In the genomic region with DNA sequence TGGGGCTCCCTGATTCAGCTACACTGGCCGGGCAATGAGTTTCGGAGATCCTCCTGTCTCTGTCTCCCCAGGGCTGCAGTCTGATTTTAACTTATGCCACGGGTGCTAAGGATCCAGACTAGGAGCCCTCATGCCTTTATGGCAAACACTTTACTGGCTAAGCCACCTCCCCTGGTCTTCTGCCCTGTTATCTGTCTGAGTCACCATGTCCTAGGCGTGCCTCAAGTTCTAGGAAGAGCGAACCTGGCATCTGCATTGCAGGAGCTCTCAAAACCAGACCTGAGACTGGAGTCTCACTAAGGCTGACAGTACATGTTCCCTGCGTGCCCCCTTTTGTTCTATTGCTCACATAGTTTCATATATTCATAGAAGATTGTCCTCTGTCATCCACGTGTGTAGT, we compare ENCODE assay signal across 20 mouse cellular contexts.
"Had no signal": no experiment of that assay in that cellular context is flagged by ENCODE, and none has a peak within 500 bp of the region (broad histone marks: within the 10 kb centered on the region; RNA-seq: fewer than 3 reads in every experiment).

No protein-coding gene starts in this region.

- ATAC-seq: intestine, postnatal 0 days had no signal

- H3K4me3 ChIP-seq: layer of hippocampus, adult 2 months; left cerebral cortex, adult 2 months; lung, embryonic 15.5 days; neural tube, embryonic 12.5 days; neural tube, embryonic 15.5 days; stomach, embryonic 15.5 days had no signal

- H3K9me3 ChIP-seq: lung, embryonic 15.5 days; neural tube, embryonic 12.5 days; neural tube, embryonic 15.5 days; stomach, embryonic 15.5 days had no signal

- H3K36me3 ChIP-seq: lung, embryonic 15.5 days; neural tube, embryonic 12.5 days; neural tube, embryonic 15.5 days; stomach, embryonic 15.5 days had no signal

- DNase-seq: kidney, adult 2 months; kidney, postnatal 25 days; layer of hippocampus, postnatal 36 days; lung, adult 18-20 months; lung, postnatal 14 days; lung, postnatal 4 days; midbrain, embryonic 14.5 days; right cerebral cortex, adult 18-20 months; right cerebral cortex, postnatal 25 days; spleen, adult 18-20 months; thymus, postnatal 36 days had no signal

- H3K4me2 ChIP-seq: lung, embryonic 15.5 days; midbrain, embryonic 11.5 days; neural tube, embryonic 12.5 days; neural tube, embryonic 15.5 days; stomach, embryonic 15.5 days had no signal

- H3K27me3 ChIP-seq: lung, embryonic 15.5 days; neural tube, embryonic 12.5 days; neural tube, embryonic 15.5 days; stomach, embryonic 15.5 days had no signal

- H3K4me1 ChIP-seq: lung, embryonic 15.5 days; neural tube, embryonic 12.5 days; neural tube, embryonic 15.5 days; stomach, embryonic 15.5 days had no signal

- H3K9ac ChIP-seq: lung, embryonic 15.5 days; neural tube, embryonic 12.5 days; neural tube, embryonic 15.5 days; stomach, embryonic 15.5 days had no signal

- H3K27ac ChIP-seq: kidney, postnatal 0 days; layer of hippocampus, adult 2 months; left cerebral cortex, adult 2 months; lung, embryonic 15.5 days; neural tube, embryonic 12.5 days; neural tube, embryonic 15.5 days; stomach, embryonic 15.5 days had no signal
